Mouse (Mus musculus) heart, adult 2 months (tissue): ENCODE data around the gene Styxl1. TPM values are rescaled to one million over a fixed set of nuclear protein-coding genes. Genes with fewer than 3 reads are reported as not detected.
A peak's percentile ranks its signal among the peaks of the same experiment; 100 is the strongest.

Source experiments
- DNase-seq, 2 experiments: peaks; one replicate each; pipeline ENCODE4 v3.0.0; 2021
- H3K27ac ChIP-seq: fragments of 200-600 bp; 2 replicates; pipeline ENCODE4 v1.8.1; 2022
- H3K27me3 ChIP-seq: fragments of 200-500 bp; 2 replicates; pipeline ENCODE4 v1.6.1; 2012; ENCODE audit warnings: mild to moderate bottlenecking, low read length, inconsistent platforms, mixed read lengths; ENCODE audit not compliant: control insufficient read depth, insufficient read depth
- H3K36me3 ChIP-seq: fragments of 200-500 bp; 2 replicates; pipeline ENCODE4 v1.6.1; 2012; ENCODE audit warnings: low read length, inconsistent platforms; ENCODE audit not compliant: control insufficient read depth, insufficient read depth
- H3K4me1 ChIP-seq: fragments of 200-500 bp; 2 replicates; pipeline ENCODE4 v1.6.1; 2011; ENCODE audit warnings: low read length; ENCODE audit not compliant: control insufficient read depth, insufficient read depth
- H3K4me3 ChIP-seq: fragments of 200-600 bp; 2 replicates; pipeline ENCODE4 v1.8.1; 2022
- H3K79me2 ChIP-seq: fragments of 200-500 bp; replicated peaks from 2 replicates; pipeline ENCODE4 v1.6.1; 2012; ENCODE audit warnings: mild to moderate bottlenecking, inconsistent platforms, low read length, moderate library complexity, mixed read lengths; ENCODE audit not compliant: control insufficient read depth, insufficient read depth
- H3K9ac ChIP-seq: fragments of 200-500 bp; 2 replicates; pipeline ENCODE4 v1.6.1; 2012; ENCODE audit warnings: low read depth, mild to moderate bottlenecking, control low read depth, inconsistent platforms, low read length, mixed read lengths
- CTCF ChIP-seq: fragments of 200-600 bp; IDR thresholded peaks from 2 replicates; pipeline ENCODE4 v1.8.1; 2022; ENCODE audit warnings: antibody characterized with exemption, mild to moderate bottlenecking, moderate library complexity
- EP300 ChIP-seq: fragments of 200-500 bp; IDR thresholded peaks from 2 replicates; pipeline ENCODE4 v1.6.1; 2011; ENCODE audit warnings: low read depth, low read length, control low read depth; ENCODE audit not compliant: insufficient read depth
- POLR2A ChIP-seq: fragments of 200-500 bp; IDR thresholded peaks from 2 replicates; pipeline ENCODE4 v1.6.1; 2011; ENCODE audit warnings: mild to moderate bottlenecking, low read depth, low read length, control low read depth; ENCODE audit not compliant: insufficient read depth
- WGBS: fragments of 180-500 bp; shearing (Covaris S2); methylation state at CpG from one replicate; pipeline ENCODE4 v1.1.7; 2018; 5-methylcytosine and 5-hydroxymethylcytosine counted together
- intact Hi-C: fragments of 180-260 bp; cut with DNase I; formaldehyde crosslinking; loops from one replicate; pipeline ENCODE4 v1.15.1; 2025
- polyA plus RNA-seq: library from polyadenylated mRNA; depleted of rRNA; stranded (reverse); fragments of >200 nt; gene quantifications from 2 replicates; pipeline ENCODE4 v1.2.3, GENCODE M21; 2012
- total RNA-seq, 2 experiments: library from RNA; stranded (reverse); gene quantifications; 2 replicates each; pipeline ENCODE4 v1.2.3; 2021

The Styxl1 gene
- total and polyA plus RNA-seq, 3 experiments, result 0.20 TPM; not detected in 2

DNA sequence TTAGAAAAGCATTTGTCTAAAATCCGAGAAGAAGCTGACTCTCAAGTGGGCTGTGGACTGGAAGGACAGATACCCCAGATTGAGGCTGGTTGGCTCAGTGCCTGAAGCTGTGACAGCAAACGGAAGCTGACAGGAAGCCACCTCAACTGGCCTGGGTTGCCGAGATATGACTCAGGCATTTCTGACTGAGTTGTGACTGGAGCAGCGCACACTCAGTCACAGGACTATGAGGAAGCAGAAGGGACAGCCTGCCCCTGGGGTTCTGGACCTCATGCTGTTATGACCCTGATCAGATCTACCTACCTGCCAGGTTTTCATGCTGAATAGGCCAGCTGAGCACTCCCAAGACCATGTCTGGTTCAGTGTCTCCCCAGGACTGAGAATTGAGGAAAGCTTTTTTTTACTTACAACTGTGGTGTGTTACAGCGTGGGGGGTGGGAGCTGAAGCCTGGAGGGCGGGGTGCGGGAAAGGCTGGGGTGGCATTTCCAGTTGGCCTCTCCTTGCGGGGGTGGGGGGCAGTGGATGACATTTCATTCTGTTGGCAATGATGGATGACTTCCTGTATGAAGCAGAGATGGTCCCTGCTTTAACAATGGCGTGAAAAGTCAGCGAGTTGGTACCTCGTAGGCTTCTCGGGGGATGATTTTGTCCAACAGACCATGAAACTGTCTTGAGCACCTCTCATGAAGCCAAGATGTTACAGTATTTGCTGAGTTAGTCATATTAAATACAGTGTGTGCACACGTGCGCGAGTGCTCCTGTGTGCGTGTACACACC, 64.6 kb downstream of the Styxl1 start:
- TF ChIP-seq CTCF (no peak), EP300 (peak; percentile 91)
- WGBS, result 45% methylated on average over 16 of the region's 16 CpGs
- H3K9ac ChIP-seq, result no peak overlapping the region
- peak overlapping the region; percentile 57 for H3K27ac ChIP-seq
- no peaks in the 10 kb centered on the region for H3K79me2 ChIP-seq
- DNase-seq, result peak; percentile 76 to 84
- H3K27me3 ChIP-seq, result no peaks in the 10 kb centered on the region
- intact Hi-C loops, result no loop called here
- no peaks in the 10 kb centered on the region for H3K36me3 ChIP-seq
- no peak overlapping the region for H3K4me3 ChIP-seq
- H3K4me1 ChIP-seq, result peaks cover 11% of the 10 kb centered on the region

DNA sequence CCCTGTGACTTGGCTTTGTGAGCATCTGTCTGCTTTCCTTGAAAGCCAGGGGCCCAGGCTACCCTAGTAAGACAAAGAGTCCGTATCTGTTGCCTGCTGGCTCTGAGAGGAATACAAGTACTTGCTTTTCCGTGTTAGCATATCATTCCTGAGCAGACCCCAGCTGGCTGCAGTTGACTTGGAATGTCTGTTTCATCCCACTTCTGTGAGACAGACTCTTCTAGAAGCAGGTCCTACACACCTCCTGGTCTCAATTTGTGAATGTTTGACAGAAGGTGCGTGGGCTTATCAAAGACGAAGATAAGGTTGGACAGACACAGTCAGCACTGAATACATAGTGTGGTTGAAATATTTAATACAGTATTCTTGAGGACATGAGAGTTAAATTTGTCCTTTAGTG, 65.4 kb downstream of the Styxl1 start:
- DNase-seq, result no peak
- H3K4me1 ChIP-seq, result peaks cover 16% of the 10 kb centered on the region
- no peaks in the 10 kb centered on the region for H3K27me3 ChIP-seq
- H3K27ac ChIP-seq, result peak overlapping the region; percentile 57
- no peaks in the 10 kb centered on the region for H3K79me2 ChIP-seq
- H3K36me3 ChIP-seq, result no peaks in the 10 kb centered on the region
- intact Hi-C loops, result no loop called here
- no peak overlapping the region for H3K9ac ChIP-seq
- H3K4me3 ChIP-seq, result no peak overlapping the region
- no peak for TF ChIP-seq CTCF
- TF ChIP-seq EP300, result no peak
- no peak for TF ChIP-seq POLR2A
- 63% methylated on average over 4 of the region's 4 CpGs for WGBS

DNA sequence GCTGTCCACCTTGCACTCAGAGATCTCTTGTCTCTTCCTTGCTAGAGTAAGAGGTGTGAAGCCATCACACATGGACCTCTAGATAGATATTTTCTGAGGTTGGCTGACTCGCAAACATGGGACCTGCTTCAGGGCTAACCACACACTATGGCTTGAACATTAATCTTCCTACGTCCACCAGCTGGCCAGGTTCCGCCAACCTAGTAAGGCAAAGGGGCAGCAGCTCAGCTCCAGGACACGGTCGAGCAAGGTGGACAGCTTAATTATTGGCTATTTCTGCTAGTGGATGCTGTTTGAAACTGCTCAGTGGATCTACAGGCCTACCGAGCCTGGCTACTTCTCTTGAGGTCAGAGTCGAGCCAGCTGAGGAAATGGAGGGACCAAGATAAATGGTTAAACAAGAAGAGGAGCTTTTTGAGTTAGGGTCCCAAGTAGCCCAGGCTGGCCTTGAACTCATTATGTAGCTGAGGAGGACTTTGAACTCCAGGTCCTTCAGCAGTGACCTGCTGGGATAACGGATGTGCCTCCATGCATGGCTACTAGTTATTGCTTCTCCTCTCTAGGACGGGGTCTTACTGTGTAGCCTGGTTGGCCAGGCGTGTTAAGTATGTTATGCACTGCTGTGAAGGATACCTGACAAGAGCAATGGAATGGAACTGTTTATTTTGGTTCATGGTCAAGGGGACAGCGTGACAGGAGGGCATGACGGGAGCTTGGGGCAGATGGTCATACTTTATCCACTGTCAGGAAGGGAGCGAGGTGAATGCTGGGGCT, 66.4 kb downstream of the Styxl1 start:
- no peak for TF ChIP-seq EP300
- TF ChIP-seq CTCF, result no peak
- no peak for TF ChIP-seq POLR2A
- Histone ChIP-seq H3K27me3 (no peaks in the 10 kb centered on the region), H3K4me1 (peaks cover 17% of the 10 kb centered on the region), H3K79me2 (no peaks in the 10 kb centered on the region), H3K4me3 (no peak overlapping the region), H3K27ac (peak overlapping the region; percentile 28), H3K9ac (no peak overlapping the region), H3K36me3 (no peaks in the 10 kb centered on the region)
- DNase-seq, result no peak
- intact Hi-C loops, result no loop called here
- WGBS, result 89% methylated on average over 13 of the region's 13 CpGs

DNA sequence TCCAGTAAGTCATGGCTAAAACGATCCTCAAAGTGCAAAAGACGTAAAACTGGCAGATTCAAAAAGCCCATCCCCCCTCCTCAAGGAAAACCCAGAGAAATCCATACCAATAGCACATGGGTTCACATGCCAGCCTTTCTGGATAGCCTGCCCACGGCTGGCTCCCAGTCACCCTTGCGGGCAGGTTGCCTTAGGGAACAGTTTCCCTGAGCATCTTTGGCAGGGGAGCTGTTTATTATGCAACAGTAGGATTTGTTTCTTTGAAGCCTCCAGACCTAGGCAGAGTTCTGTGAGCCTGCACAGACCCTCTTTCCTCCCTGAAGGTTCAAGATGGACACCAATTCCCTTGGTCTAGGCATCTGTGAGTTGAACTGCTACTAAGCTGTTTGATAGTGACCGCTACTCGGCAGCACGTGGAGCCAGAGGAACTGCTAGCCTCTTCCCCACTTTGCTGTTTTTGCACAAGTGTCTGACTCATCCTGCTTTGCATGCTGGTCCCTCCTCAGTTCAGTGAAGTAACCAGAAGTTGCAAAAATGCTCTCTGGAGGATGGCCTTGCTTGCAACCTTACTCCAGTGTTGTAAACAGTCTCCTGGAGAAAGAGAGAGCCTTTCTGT, 67.5 kb downstream of the Styxl1 start:
- no peaks in the 10 kb centered on the region for H3K36me3 ChIP-seq
- no peak overlapping the region for H3K9ac ChIP-seq
- H3K27ac ChIP-seq, result peak overlapping the region; percentile 41
- peak in 1 of 2 experiments; percentile 68 for DNase-seq
- TF ChIP-seq CTCF, result no peak
- TF ChIP-seq EP300, result no peak
- no peak for TF ChIP-seq POLR2A
- H3K27me3 ChIP-seq, result no peaks in the 10 kb centered on the region
- no peaks in the 10 kb centered on the region for H3K79me2 ChIP-seq
- intact Hi-C loops, result no loop called here
- WGBS, result 49% methylated on average over 7 of the region's 7 CpGs
- peaks cover 17% of the 10 kb centered on the region for H3K4me1 ChIP-seq
- H3K4me3 ChIP-seq, result no peak overlapping the region

DNA sequence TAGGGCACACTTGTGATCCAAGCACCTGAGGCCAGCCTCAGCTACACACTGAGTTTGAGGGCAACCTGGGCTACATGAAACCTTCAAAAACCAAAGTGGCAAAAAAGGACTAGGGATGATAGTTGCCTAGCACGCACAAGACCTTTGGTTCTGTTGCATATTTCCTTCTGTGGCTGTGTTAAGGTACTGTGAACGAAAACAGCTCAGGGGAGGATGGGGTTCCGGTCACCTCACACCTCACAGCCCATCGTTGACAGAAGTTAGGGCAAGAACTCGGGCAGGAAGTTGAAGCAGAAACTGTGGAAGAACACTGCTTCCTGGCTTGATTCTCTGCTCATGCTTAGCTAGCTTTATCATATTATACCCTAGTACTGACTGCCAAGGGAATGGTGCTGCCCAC, 68.5 kb downstream of the Styxl1 start:
- TF ChIP-seq CTCF (no peak), EP300 (no peak), POLR2A (no peak)
- no peak overlapping the region for H3K27ac ChIP-seq
- 88% methylated on average over 5 of the region's 5 CpGs for WGBS
- no peak overlapping the region for H3K9ac ChIP-seq
- H3K79me2 ChIP-seq, result no peaks in the 10 kb centered on the region
- no peak for DNase-seq
- no peaks in the 10 kb centered on the region for H3K27me3 ChIP-seq
- H3K4me3 ChIP-seq, result no peak overlapping the region
- intact Hi-C loops, result no loop called here
- H3K36me3 ChIP-seq, result no peaks in the 10 kb centered on the region
- peaks cover 17% of the 10 kb centered on the region for H3K4me1 ChIP-seq

DNA sequence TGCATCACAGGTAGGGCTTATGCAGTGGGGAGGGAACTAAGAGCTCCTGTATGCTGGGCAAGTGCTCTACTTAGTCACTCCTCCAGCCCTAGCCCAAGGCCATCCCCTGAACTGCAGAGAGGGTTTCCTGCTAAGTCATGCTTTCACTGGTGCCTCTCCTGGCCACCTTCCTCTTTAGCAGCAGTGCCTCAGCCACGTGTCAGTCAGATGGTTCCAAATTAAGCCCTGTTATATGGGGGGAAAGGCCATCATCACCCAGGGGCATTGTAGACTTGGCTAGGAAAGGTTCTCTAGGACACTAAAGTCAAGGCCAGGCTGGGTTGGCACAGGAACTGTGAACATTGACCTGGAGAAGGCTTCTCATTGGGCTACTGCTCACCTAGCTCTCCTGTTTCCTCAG, 70.3 kb downstream of the Styxl1 start:
- peak overlapping the region; percentile 42 for H3K27ac ChIP-seq
- no peak overlapping the region for H3K4me3 ChIP-seq
- peak in 1 of 2 experiments; percentile 76 for DNase-seq
- TF ChIP-seq CTCF (no peak), EP300 (peak; percentile 68; the same call in 1 of the 2 replicates), POLR2A (no peak)
- H3K27me3 ChIP-seq, result no peaks in the 10 kb centered on the region
- H3K4me1 ChIP-seq, result peaks cover 14% of the 10 kb centered on the region
- H3K36me3 ChIP-seq, result no peaks in the 10 kb centered on the region
- 0 out of 2 replicates have a peak, but pooled peaks cover 1% of the 10 kb centered on the region for H3K79me2 ChIP-seq
- intact Hi-C loops, result loop anchor here (1.0 to 2.0 kb wide), 2 partner anchors 14 to 17 kb away; no protein-coding TSS in a partner anchor
- no peak overlapping the region for H3K9ac ChIP-seq
- 0% methylated on average over 1 of the region's 1 CpGs for WGBS
